Mouse (Mus musculus) lung, embryonic 15.5 days (tissue): ENCODE measurements around the gene Nedd9. TPM values are rescaled to one million over a fixed set of nuclear protein-coding genes. Genes with fewer than 3 reads are reported as not detected.

ENCODE experiments used
- ATAC-seq: fragments of 200-750 bp; cut with Nextera tagmentation; 2 replicates; pipeline ENCODE4 v1.8.0; 2017; ENCODE audit warnings: moderate number of reproducible peaks, borderline replicate concordance; ENCODE audit not compliant: low FRiP score, low TSS enrichment; ENCODE audit errors: extremely low read depth
- H3K27ac ChIP-seq: fragments of 300-500 bp; sonication (generic); 2 replicates; pipeline ENCODE4 v1.5.1; 2015; ENCODE audit warnings: moderate library complexity, mild to moderate bottlenecking, inconsistent platforms
- H3K27me3 ChIP-seq: fragments of 300-500 bp; sonication (generic); 2 replicates; pipeline ENCODE4 v1.6.1; 2015; ENCODE audit warnings: inconsistent platforms
- H3K36me3 ChIP-seq: fragments of 300-500 bp; sonication (generic); 2 replicates; pipeline ENCODE4 v1.6.1; 2015; ENCODE audit warnings: inconsistent platforms
- H3K4me1 ChIP-seq: fragments of 300-500 bp; sonication (generic); 2 replicates; pipeline ENCODE4 v1.6.1; 2015; ENCODE audit warnings: inconsistent platforms
- H3K4me2 ChIP-seq: fragments of 300-500 bp; sonication (generic); 2 replicates; pipeline ENCODE4 v1.6.1; 2015; ENCODE audit warnings: inconsistent platforms, mild to moderate bottlenecking, moderate library complexity
- H3K4me3 ChIP-seq: fragments of 300-500 bp; sonication (generic); 2 replicates; pipeline ENCODE4 v1.5.1; 2015; ENCODE audit warnings: mild to moderate bottlenecking, inconsistent platforms
- H3K9ac ChIP-seq: fragments of 300-500 bp; sonication (generic); 2 replicates; pipeline ENCODE4 v1.6.1; 2015; ENCODE audit warnings: inconsistent platforms
- H3K9me3 ChIP-seq: fragments of 300-500 bp; sonication (generic); 2 replicates; pipeline ENCODE4 v1.6.1; 2016; ENCODE audit warnings: inconsistent platforms
- WGBS: fragments of 180-500 bp; shearing (Covaris S2); methylation state at CpG from one replicate; pipeline ENCODE4 v1.1.7; 2015; 5-methylcytosine and 5-hydroxymethylcytosine counted together
- polyA plus RNA-seq: library from polyadenylated mRNA; unstranded; fragments of >200 nt; fragmentation: Nextera tagmentation; extraction: Ambion mirVana; gene quantifications from 2 replicates; pipeline ENCODE4 v1.2.1, GENCODE M21; 2015

The Nedd9 gene
- 71.7 and 76.3 TPM in 2 replicates for polyA plus RNA-seq

DNA sequence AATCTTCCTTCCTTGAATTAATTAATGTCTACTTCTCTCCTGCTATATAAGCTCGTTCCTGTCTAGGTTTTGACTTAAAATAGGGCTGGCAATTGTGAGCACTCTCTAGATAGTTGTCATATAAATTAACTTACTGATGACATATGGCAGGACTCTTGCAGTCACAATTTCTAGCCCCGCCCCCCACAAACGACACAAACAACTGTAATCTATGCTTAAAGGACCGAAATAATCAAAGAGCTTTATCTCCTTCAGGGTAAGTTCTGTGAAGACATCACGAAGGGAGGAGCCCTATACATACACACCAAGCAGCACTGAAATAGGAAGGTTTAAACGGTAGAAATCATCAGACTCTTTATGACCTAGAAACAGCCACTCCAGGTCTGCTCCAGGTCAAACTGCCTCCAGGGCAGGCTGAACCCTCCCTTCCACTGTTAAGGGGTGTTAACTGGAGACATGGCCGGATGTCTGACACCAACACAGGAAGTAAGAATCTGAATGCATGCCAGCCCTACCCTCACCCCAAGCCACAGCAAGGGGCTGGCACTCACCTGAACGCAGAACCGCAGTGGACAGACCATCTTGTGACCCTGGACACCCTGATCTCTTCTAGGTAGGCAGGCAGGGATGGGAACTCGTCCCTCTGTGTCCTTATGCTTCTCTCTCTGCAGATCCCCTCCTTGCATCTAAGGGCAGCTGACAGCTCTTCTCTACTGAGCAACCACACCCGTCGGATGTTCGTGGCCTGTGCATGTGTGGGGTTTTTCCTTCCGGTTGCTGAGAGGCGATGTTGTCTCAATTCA is at the start of gene Nedd9:
Gene Nedd9 (minus strand): TSS at position 757 of the 803 bp plus-strand sequence.
- no peak within 1 kb of the TSS for H3K4me3 ChIP-seq
- peak; percentile 57 for ATAC-seq
- H3K27ac ChIP-seq: peak within 1 kb of the TSS; percentile 29

GRCm38 (mm10) chr13:41532625-41533024 is 45.5 kb upstream of the Nedd9 start:
- ATAC-seq: no peak
- H3K27ac ChIP-seq: no peak overlapping the region

More for the DNA sequence above, at the start of gene Nedd9:
- Histone ChIP-seq H3K9ac (no peak within 1 kb of the TSS), H3K27me3 (no peaks in the 10 kb centered on the region), H3K4me1 (peaks cover 19% of the 10 kb centered on the region; the same call in 1 of the 2 replicates), H3K9me3 (no peaks in the 10 kb centered on the region), H3K4me2 (0 out of 2 replicates have a peak within 1 kb of the TSS, but pooled peaks have one; percentile 10), H3K36me3 (no peaks in the 10 kb centered on the region)
- WGBS: 48% methylated on average over 15 of the region's 15 CpGs

DNA sequence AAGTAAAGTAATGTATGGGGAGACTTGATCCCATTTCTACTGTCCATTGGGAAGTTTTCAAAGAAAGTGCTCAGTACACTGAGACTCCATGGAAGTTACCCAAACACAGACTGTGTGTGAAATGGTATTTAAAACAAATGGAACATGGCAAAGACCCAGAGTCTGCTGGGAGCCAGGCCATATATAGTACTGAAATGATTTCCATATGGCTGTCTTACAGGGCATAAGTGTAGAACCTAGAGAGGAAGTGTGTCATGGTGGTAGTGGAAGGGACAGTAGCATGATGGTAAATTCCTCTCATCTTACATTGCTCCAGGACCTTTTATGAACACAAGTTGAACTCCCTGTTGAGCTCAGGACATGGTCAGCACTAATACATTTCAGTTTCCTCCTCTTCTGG is 43.2 kb upstream of the Nedd9 start:
- Histone ChIP-seq H3K9ac (no peak overlapping the region), H3K27ac (no peak overlapping the region; the same call in 1 of the 2 replicates), H3K9me3 (no peaks in the 10 kb centered on the region), H3K36me3 (no peaks in the 10 kb centered on the region), H3K4me2 (no peak overlapping the region), H3K4me1 (no peaks in the 10 kb centered on the region), H3K4me3 (no peak overlapping the region), H3K27me3 (no peaks in the 10 kb centered on the region)
- ATAC-seq: no peak

More at GRCm38 (mm10) chr13:41532625-41533024, 45.5 kb upstream of the Nedd9 start:
- Histone ChIP-seq H3K4me2 (no peak overlapping the region), H3K4me1 (no peaks in the 10 kb centered on the region), H3K36me3 (no peaks in the 10 kb centered on the region), H3K27me3 (no peaks in the 10 kb centered on the region), H3K9me3 (no peaks in the 10 kb centered on the region), H3K9ac (no peak overlapping the region), H3K4me3 (no peak overlapping the region)
- WGBS: 76% methylated on average over 5 of the region's 5 CpGs

DNA sequence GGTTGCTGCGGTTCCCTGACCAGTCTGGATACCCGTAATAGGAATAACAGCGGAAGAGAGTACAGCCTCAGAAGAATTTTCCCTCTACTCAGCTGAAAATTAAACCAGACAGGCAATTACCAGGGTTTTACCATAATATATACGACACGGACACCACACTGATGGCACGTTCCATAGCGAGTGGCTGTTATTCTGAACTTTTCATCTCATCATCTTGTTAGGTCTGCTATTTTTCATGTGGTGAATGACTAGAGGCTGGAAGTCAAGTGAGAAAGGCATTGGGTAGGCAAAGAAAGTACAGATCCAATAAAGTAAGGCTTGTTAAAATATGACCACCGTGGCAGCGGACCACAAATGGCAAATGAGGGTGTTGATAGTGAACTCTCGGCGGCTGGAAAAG is 37.0 kb upstream of the Nedd9 start:
- H3K4me1 ChIP-seq: peaks cover 4% of the 10 kb centered on the region; the same call in 1 of the 2 replicates
- no peak overlapping the region for H3K4me2 ChIP-seq
- no peak for ATAC-seq
- no peaks in the 10 kb centered on the region for H3K27me3 ChIP-seq
- 93% methylated on average over 11 of the region's 11 CpGs for WGBS
- H3K9me3 ChIP-seq: no peaks in the 10 kb centered on the region
- no peak overlapping the region for H3K27ac ChIP-seq
- no peak overlapping the region for H3K4me3 ChIP-seq
- H3K36me3 ChIP-seq: no peaks in the 10 kb centered on the region
- H3K9ac ChIP-seq: no peak overlapping the region

DNA sequence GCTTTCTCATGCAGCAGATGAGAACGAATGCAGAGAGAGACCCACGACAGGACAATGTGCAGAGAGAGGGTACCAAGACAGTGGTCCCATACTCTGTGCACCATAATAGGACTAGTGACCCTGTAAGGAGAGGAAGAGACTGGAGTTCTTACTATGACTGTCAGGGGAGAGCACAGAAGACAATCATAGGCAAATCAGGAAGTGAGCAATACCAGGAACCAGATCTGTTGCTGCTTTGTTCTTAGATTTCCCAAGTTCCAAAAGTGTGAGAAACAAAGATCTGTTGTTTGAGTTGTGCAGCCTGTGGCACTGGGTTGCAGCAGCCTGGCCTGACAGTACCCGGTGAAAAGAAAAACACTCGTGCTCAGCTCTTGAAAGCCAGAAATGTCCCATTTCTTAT is 34.1 kb upstream of the Nedd9 start:
- no peak overlapping the region for H3K9ac ChIP-seq
- 72% methylated on average over 4 of the region's 4 CpGs for WGBS
- H3K4me3 ChIP-seq: no peak overlapping the region
- H3K27ac ChIP-seq: no peak overlapping the region
- H3K4me1 ChIP-seq: peaks cover 11% of the 10 kb centered on the region; the same call in 1 of the 2 replicates
- no peaks in the 10 kb centered on the region for H3K9me3 ChIP-seq
- no peak for ATAC-seq
- H3K36me3 ChIP-seq: no peaks in the 10 kb centered on the region
- no peaks in the 10 kb centered on the region for H3K27me3 ChIP-seq
- H3K4me2 ChIP-seq: no peak overlapping the region

DNA sequence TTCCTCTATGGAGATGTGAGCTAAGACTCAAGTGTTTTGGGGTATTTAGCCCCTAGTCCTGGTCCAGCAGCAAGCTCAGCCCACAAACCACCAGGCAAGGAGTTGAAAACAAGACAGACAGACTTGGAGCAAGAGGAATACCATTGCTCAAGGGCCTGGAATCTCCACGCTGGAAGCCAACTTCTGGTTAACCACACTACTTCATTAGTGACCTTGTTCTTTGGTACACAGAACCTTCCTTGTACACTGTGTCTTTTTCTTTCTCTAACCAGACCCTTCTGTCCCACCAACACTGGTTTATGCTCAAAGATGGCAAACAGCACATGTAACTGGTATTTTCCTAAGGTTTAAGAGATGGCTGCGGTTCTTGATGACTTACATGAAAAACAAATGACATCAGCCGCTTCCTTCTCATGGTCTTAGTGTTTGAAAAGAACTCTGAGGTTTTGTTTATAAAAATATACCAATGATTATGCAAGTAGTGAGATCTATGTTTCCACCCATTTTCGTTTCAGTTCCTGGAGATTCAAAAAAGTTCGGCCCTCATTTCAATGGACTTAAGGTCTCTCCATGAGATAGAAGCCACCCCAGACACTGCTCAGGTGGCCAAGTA is 33.5 kb upstream of the Nedd9 start:
- Histone ChIP-seq H3K27me3 (no peaks in the 10 kb centered on the region), H3K9ac (no peak overlapping the region), H3K27ac (no peak overlapping the region), H3K4me3 (no peak overlapping the region), H3K4me2 (no peak overlapping the region), H3K9me3 (no peaks in the 10 kb centered on the region), H3K36me3 (no peaks in the 10 kb centered on the region), H3K4me1 (peaks cover 11% of the 10 kb centered on the region; the same call in 1 of the 2 replicates)
- no peak for ATAC-seq
- WGBS: 76% methylated on average over 5 of the region's 5 CpGs

DNA sequence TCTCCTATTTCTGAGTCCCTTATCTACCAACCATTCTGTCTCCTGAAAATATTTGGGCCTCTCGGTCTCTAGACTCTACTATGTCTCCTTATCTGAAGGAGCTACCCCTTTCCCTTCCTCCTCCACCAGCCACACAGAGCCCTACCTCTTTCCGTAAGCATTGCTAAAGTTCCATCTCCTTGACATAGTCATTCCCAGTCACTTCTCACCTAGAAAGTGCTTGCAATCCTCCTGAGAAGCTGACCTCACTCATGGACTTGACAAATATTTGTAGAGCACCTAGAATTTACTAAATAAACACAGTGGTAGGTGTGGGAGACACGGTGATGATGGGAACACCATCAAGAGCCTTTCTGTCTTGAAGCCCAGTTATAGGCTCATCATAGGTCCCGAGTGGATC is 32.6 kb upstream of the Nedd9 start:
- no peak overlapping the region for H3K4me2 ChIP-seq
- H3K4me3 ChIP-seq: no peak overlapping the region
- no peaks in the 10 kb centered on the region for H3K27me3 ChIP-seq
- H3K9me3 ChIP-seq: no peaks in the 10 kb centered on the region
- H3K36me3 ChIP-seq: no peaks in the 10 kb centered on the region
- no peak overlapping the region for H3K9ac ChIP-seq
- WGBS: 51% methylated on average over 4 of the region's 4 CpGs
- no peak for ATAC-seq
- no peak overlapping the region for H3K27ac ChIP-seq
- H3K4me1 ChIP-seq: peaks cover 11% of the 10 kb centered on the region; the same call in 1 of the 2 replicates

DNA sequence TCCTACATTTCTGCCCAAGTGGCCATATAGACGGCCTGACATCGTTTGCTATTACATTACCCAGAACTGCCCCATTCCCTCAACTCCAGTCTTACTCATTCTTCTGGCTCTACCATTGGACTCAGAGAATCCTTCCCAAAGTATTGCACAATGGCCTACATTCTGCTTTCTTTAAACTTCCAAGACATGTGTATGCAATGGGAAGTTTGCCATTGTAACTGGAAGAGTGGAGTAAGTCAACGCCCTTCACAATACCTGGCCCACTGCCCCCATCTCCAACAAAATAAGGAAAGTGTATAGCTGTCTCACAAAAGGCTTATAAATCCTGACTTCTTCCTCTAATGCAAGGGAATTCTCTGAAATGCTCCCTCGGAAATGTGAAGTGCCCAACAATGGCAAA is 30.0 kb upstream of the Nedd9 start:
- H3K9ac ChIP-seq: no peak overlapping the region
- H3K4me2 ChIP-seq: no peak overlapping the region
- 79% methylated on average over 4 of the region's 4 CpGs for WGBS
- no peak overlapping the region for H3K4me3 ChIP-seq
- H3K4me1 ChIP-seq: peaks cover 14% of the 10 kb centered on the region
- H3K27ac ChIP-seq: no peak overlapping the region
- ATAC-seq: no peak
- no peaks in the 10 kb centered on the region for H3K36me3 ChIP-seq
- no peaks in the 10 kb centered on the region for H3K9me3 ChIP-seq
- H3K27me3 ChIP-seq: no peaks in the 10 kb centered on the region

DNA sequence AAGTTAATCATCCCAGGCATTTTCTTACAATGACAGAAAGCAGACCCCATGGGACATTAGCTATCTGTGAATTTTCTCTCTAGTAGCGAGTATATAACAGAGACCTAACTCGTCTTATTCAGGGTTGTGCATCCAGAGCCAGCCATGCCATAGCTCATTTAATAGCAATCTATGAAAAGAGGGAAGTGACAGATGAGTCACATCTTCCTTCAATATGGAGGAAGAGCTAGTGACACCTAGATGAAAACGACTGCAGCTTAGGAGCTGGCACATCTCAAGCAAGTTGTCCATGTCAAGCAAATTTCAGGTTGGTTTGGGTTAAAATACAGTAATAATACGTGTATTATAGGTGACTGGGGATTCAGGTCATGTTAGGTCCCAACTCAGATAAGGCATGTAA is 28.6 kb upstream of the Nedd9 start:
- 81% methylated on average over 4 of the region's 4 CpGs for WGBS
- Histone ChIP-seq H3K9ac (no peak overlapping the region), H3K27ac (no peak overlapping the region), H3K4me3 (no peak overlapping the region), H3K4me2 (no peak overlapping the region), H3K36me3 (no peaks in the 10 kb centered on the region), H3K9me3 (no peaks in the 10 kb centered on the region), H3K27me3 (no peaks in the 10 kb centered on the region), H3K4me1 (peaks cover 20% of the 10 kb centered on the region)
- no peak for ATAC-seq

DNA sequence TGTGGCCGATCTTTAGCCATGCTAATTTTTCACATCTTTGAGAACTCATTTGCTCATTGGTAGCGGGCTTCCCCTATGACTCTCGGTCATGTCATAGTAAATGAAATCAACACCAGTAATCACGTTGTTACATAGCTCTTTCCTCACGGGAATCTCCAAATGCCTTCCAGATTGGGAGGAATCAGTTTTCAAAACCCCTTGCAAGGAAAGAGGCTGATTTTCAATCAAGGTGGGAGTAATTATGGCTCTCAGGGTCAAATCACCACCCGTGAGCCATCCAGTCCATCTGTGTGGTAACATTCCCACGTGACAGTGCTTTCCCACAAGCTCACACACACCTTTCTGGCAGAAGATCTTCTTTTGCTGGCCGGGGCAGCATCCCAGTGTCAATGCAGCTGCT is 27.8 kb upstream of the Nedd9 start:
- H3K4me1 ChIP-seq: peaks cover 23% of the 10 kb centered on the region
- H3K27me3 ChIP-seq: no peaks in the 10 kb centered on the region
- no peak for ATAC-seq
- no peak overlapping the region for H3K4me2 ChIP-seq
- no peak overlapping the region for H3K9ac ChIP-seq
- no peak overlapping the region for H3K4me3 ChIP-seq
- no peak overlapping the region for H3K27ac ChIP-seq
- WGBS: 75% methylated on average over 8 of the region's 8 CpGs
- no peaks in the 10 kb centered on the region for H3K36me3 ChIP-seq
- H3K9me3 ChIP-seq: no peaks in the 10 kb centered on the region

- no peak for ATAC-seq
- no peak overlapping the region for H3K4me3 ChIP-seq
- no peak overlapping the region for H3K4me2 ChIP-seq
- H3K4me1 ChIP-seq: peaks cover 23% of the 10 kb centered on the region
- 63% methylated on average over 3 of the region's 3 CpGs for WGBS
- H3K27me3 ChIP-seq: no peaks in the 10 kb centered on the region
- no peak overlapping the region for H3K27ac ChIP-seq
- H3K9me3 ChIP-seq: no peaks in the 10 kb centered on the region
- no peak overlapping the region for H3K9ac ChIP-seq
- no peaks in the 10 kb centered on the region for H3K36me3 ChIP-seq
These were observed 26.3 kb upstream of the Nedd9 start for GRCm38 (mm10) chr13:41513456-41513855.

DNA sequence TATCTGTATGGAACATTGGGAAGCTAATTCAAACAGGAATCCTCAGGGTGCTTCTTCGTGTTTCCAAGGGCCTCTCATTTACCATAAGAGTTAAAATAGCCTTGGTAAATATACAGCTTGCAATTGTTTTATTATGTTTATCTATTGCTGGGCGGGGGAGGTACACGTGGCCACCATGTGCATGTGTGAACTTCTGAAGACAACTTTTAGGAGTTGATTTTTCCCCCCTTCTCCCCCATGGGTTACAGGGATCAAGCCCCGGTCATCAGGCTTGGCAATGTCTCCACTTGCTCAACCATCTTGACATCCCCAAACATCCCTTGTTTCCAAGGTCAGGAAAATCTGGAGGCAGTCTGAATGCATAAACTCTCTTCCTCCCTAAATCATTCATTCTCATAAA is 25.1 kb upstream of the Nedd9 start:
- ATAC-seq: no peak
- Histone ChIP-seq H3K4me3 (no peak overlapping the region), H3K4me1 (peaks cover 23% of the 10 kb centered on the region), H3K4me2 (no peak overlapping the region), H3K27me3 (no peaks in the 10 kb centered on the region), H3K36me3 (no peaks in the 10 kb centered on the region), H3K27ac (no peak overlapping the region), H3K9me3 (no peaks in the 10 kb centered on the region), H3K9ac (no peak overlapping the region)
- 68% methylated on average over 4 of the region's 4 CpGs for WGBS
